Mouse (Mus musculus) erythroblast, embryonic 14.5 days (primary cell): Measurements from ENCODE around the gene Gm498. TPM values are rescaled to one million over a fixed set of nuclear protein-coding genes. Genes with fewer than 3 reads are reported as not detected.

Experiments used
- H3K27me3 ChIP-seq: 2 replicates; pipeline ENCODE4 v1.6.1; 2012; ENCODE audit warnings: inconsistent platforms; ENCODE audit not compliant: control insufficient read depth
- H3K36me3 ChIP-seq: 2 replicates; pipeline ENCODE4 v1.6.1; 2012; ENCODE audit warnings: mild to moderate bottlenecking, inconsistent platforms; ENCODE audit not compliant: control insufficient read depth
- H3K4me1 ChIP-seq: 2 replicates; pipeline ENCODE4 v1.6.1; 2012; ENCODE audit warnings: inconsistent platforms; ENCODE audit not compliant: control insufficient read depth
- H3K4me3 ChIP-seq: replicated peaks from 2 replicates; pipeline ENCODE3; 2012; ENCODE audit warnings: moderate library complexity, mild to moderate bottlenecking, inconsistent platforms
- H3K9me3 ChIP-seq: 2 replicates; pipeline ENCODE4 v1.6.1; 2012; ENCODE audit warnings: low read length, inconsistent platforms, mixed read lengths; ENCODE audit not compliant: control insufficient read depth
- GATA1 ChIP-seq: IDR thresholded peaks from 2 replicates; pipeline ENCODE4 v1.6.1; 2012; ENCODE audit warnings: low read length, inconsistent platforms, mixed read lengths
- TAL1 ChIP-seq: IDR thresholded peaks from 3 replicates; pipeline ENCODE4 v1.6.1; 2012; ENCODE audit warnings: low read length, inconsistent platforms, mixed read lengths
- polyA plus RNA-seq: library from polyadenylated mRNA; stranded (reverse); fragments of >175 nt; gene quantifications from 2 replicates; pipeline ENCODE4 v1.2.3, GENCODE M21; 2012

Gene Gm498
- polyA plus RNA-seq, 1 experiment: not detected

GRCm38 (mm10) chr7:143938647-143939046 lies 72.0 kb downstream of the Gm498 start:
- H3K27me3 ChIP-seq: no peaks in the 10 kb centered on the region
- no peaks in the 10 kb centered on the region for H3K9me3 ChIP-seq
- H3K4me1 ChIP-seq: no peaks in the 10 kb centered on the region
- no peaks in the 10 kb centered on the region for H3K36me3 ChIP-seq
- TF ChIP-seq TAL1 (no peak), GATA1 (no peak)
- no peak overlapping the region for H3K4me3 ChIP-seq

GRCm38 (mm10) chr7:143939476-143939875 lies 72.8 kb downstream of the Gm498 start:
- no peak for TF ChIP-seq TAL1
- TF ChIP-seq GATA1: no peak
- no peaks in the 10 kb centered on the region for H3K9me3 ChIP-seq
- no peaks in the 10 kb centered on the region for H3K27me3 ChIP-seq
- H3K36me3 ChIP-seq: no peaks in the 10 kb centered on the region
- H3K4me1 ChIP-seq: no peaks in the 10 kb centered on the region
- H3K4me3 ChIP-seq: no peak overlapping the region

GRCm38 (mm10) chr7:143942941-143943691 lies 76.5 kb downstream of the Gm498 start:
- TF ChIP-seq GATA1 (no peak), TAL1 (no peak)
- no peak overlapping the region for H3K4me3 ChIP-seq
- H3K36me3 ChIP-seq: no peaks in the 10 kb centered on the region
- H3K9me3 ChIP-seq: peaks cover 4% of the 10 kb centered on the region; the same call in 1 of the 2 replicates
- H3K27me3 ChIP-seq: no peaks in the 10 kb centered on the region
- H3K4me1 ChIP-seq: no peaks in the 10 kb centered on the region

GRCm38 (mm10) chr7:143944421-143944980 lies 77.9 kb downstream of the Gm498 start:
- Histone ChIP-seq H3K4me3 (no peak overlapping the region), H3K9me3 (peaks cover 4% of the 10 kb centered on the region; the same call in 1 of the 2 replicates), H3K4me1 (no peaks in the 10 kb centered on the region), H3K36me3 (no peaks in the 10 kb centered on the region), H3K27me3 (no peaks in the 10 kb centered on the region)
- no peak for TF ChIP-seq TAL1
- TF ChIP-seq GATA1: no peak

Other genes with a start within 250 kb of the Gm498 start
- not detected in 2 replicates for gene Tnfrsf26, start 238.1 kb upstream of the Gm498 start, polyA plus RNA-seq
- gene Tnfrsf22, start 217.2 kb upstream of the Gm498 start, polyA plus RNA-seq: not detected in 2 replicates
- 0.02 and 0.14 TPM in 2 replicates for gene Tnfrsf23, start 181.0 kb upstream of the Gm498 start, polyA plus RNA-seq
- gene Osbpl5, start 109.9 kb upstream of the Gm498 start, polyA plus RNA-seq: 0.03 TPM in 1 of 2 replicates, not detected in the other
- gene Mrgprg, start 99.8 kb upstream of the Gm498 start, polyA plus RNA-seq: not detected in 2 replicates
- gene Mrgpre, start 82.3 kb upstream of the Gm498 start, polyA plus RNA-seq: not detected in 2 replicates
- 0.11 and 0.16 TPM in 2 replicates for gene Nadsyn1, start 44.0 kb upstream of the Gm498 start, polyA plus RNA-seq
- gene Dhcr7, start 43.7 kb upstream of the Gm498 start, polyA plus RNA-seq: 0.02 and 0.12 TPM in 2 replicates
- under 0.01 TPM in 1 of 2 replicates, not detected in the other for gene Shank2, start 135.1 kb downstream of the Gm498 start, polyA plus RNA-seq